Mouse (Mus musculus) Patski (cell line): Measurements from ENCODE around the gene Prss48. TPM values are rescaled to one million over a fixed set of nuclear protein-coding genes. Genes with fewer than 3 reads are reported as not detected.

Experiments
- ATAC-seq: fragments of 100-300 bp; one replicate; pipeline ENCODE4 v1.8.0; 2021
- CTCF ChIA-PET: fragments of 350-600 bp; sonication (Branson Sonifier 250); formaldehyde crosslinking; loops from one replicate; lab custom pipeline; 2022; ENCODE audit warnings: inconsistent platforms; lab: Charles Lee
- POLR2A ChIA-PET: fragments of 350-600 bp; sonication (Branson Sonifier 250); formaldehyde crosslinking; loops from one replicate; lab custom pipeline; 2022; ENCODE audit warnings: antibody characterized with exemption, inconsistent platforms; lab: Charles Lee
- DNase-seq: peaks from one replicate; pipeline ENCODE4 v3.0.0-alpha.2; 2011; ENCODE audit warnings: low read depth, low spot score
- H3K27me3 ChIP-seq: fragments of 371-371 bp; one replicate; pipeline ENCODE4 v1.5.1; 2021
- CTCF ChIP-seq: fragments of 100-300 bp; IDR thresholded peaks from one replicate; pipeline ENCODE4 v1.5.1; 2021
- in situ Hi-C: fragments of 300-500 bp; cut with MboI; formaldehyde crosslinking; loops from 3 replicates; pipeline ENCODE4 v1.11.1; 2018; ENCODE audit warnings: low pct_unique_long_range_greater_than_20kb, mixed read lengths
- polyA plus RNA-seq: library from polyadenylated mRNA; unstranded; gene quantifications from one replicate; pipeline ENCODE4 v1.2.3, GENCODE M21; 2021

The Prss48 gene
- polyA plus RNA-seq, 1 experiment from 2014 or later, result not detected

DNA sequence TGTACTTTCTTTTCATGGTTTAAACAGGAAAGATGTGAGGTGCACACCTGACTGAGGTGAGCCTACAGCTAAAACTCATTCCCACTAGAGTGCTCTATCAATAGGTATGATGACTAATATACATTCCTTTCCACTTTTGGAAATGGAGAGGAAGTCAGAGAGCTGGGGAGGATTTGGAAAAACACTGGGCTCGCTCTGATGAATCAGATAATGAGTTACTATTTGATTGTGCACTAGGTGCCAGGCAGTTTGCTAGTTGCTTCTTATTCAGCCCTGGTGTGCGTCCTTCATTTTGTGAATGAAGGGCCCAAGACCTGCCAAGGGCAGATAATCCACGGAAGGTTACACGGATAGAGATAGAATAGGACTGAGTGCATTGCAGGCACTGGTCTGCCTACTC, 22.3 kb downstream of the Prss48 start:
- in situ Hi-C loops, result no loop called here
- no peaks in the 10 kb centered on the region for H3K27me3 ChIP-seq
- POLR2A ChIA-PET, result interaction anchor here (0.7 kb wide), 1 partner anchor 50 kb away, joined by 3 read pairs; no protein-coding TSS in a partner anchor
- no peak for TF ChIP-seq CTCF
- CTCF ChIA-PET, result interaction anchor here (1.2 kb wide), 1 partner anchor 9 kb away, joined by 4 read pairs; the partner anchor contains the start of gene Sh3d19
- ATAC-seq (peak; percentile 68), DNase-seq (peak; percentile 70)

DNA sequence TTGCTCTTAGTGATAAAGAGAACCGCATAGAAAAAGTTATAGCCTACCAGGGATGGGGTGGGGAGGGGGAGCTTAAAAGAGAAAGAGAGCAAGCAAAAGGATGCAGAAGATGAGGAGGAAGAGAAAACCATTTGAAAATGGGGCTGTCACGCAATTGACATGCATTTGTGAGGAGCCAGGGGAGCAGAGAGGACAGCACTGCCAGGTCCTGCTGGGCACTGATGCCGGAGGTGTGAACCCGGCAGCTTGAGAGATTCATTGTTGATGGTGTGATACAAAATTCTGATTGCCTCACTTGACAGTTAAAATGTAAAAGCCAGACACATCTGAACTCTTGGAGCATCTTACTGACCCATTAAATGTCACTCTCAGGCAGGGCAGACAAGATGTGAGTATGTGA, 27.8 kb downstream of the Prss48 start:
- no peak for TF ChIP-seq CTCF
- in situ Hi-C loops, result no loop called here
- DNase-seq, result no peak
- POLR2A ChIA-PET, result interaction anchor here (0.7 to 1.1 kb wide), 2 partner anchors 18 to 168 kb away, joined by 4 read pairs; no protein-coding TSS in a partner anchor
- no peak for ATAC-seq
- CTCF ChIA-PET, result no interaction called here
- H3K27me3 ChIP-seq, result no peaks in the 10 kb centered on the region

DNA sequence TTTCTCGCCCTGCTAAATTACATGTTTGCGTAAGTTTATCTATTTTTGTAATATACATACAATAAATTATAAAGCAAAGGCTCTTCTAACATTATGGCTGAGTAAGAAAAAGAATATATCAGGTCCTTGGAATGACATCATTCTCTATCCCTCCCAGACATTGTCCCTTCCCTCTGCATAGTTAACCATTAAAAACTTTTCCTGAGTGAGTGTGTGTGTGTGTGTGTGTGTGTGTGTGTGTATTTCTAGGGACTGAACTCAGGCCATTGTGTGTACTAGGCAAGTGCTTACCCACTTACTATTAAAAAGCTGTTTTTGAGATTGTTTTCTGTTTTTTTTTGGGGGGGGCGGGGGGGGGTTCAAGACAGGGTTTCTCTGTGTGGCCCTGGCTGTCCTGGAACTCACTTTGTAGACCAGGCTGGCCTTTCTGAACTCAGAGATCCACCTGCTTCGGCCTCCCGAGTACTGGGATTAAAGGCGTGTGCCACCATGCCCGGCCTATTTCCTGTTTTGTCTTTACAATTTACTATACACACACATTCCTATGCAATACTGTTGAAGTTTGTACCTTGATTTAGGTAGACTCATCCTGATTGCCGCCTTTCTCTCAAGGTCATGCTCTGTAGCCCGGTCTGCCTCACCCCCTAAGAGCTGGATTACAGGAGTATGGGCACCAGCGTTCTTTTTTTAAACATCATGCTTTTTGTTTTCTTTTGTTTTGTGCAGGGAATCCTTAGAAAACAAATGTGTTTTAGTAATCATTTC, 28.7 kb downstream of the Prss48 start:
- ChIA-PET POLR2A (interaction anchor here (1.1 kb wide), 1 partner anchor 19 kb away, joined by 4 read pairs; no protein-coding TSS in a partner anchor), CTCF (interaction anchor here (1.2 kb wide), 1 partner anchor 12 kb away, joined by 3 read pairs; no protein-coding TSS in a partner anchor)
- ATAC-seq, result no peak
- peak; percentile 37 for DNase-seq
- in situ Hi-C loops, result no loop called here
- TF ChIP-seq CTCF, result no peak
- no peaks in the 10 kb centered on the region for H3K27me3 ChIP-seq

DNA sequence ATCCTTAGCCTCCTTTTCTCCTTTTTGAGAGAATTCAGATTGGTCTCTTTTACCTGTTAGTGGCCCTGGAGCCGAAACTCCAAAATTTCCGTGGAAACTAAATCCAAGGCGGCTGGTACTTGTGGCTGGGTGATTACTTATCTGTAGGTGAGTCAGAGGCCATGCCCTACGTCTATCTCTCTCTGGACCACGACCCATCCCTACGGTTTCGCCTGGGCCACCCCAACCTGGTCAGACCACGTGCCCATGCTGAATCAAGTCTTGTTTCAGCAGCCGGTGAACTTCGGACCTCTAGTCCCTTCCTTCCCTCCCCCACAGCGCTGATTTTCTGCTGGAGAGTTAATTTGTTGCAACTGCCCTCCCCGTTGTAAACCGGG, 30.7 kb downstream of the Prss48 start:
- DNase-seq, result no peak
- in situ Hi-C loops, result no loop called here

DNA sequence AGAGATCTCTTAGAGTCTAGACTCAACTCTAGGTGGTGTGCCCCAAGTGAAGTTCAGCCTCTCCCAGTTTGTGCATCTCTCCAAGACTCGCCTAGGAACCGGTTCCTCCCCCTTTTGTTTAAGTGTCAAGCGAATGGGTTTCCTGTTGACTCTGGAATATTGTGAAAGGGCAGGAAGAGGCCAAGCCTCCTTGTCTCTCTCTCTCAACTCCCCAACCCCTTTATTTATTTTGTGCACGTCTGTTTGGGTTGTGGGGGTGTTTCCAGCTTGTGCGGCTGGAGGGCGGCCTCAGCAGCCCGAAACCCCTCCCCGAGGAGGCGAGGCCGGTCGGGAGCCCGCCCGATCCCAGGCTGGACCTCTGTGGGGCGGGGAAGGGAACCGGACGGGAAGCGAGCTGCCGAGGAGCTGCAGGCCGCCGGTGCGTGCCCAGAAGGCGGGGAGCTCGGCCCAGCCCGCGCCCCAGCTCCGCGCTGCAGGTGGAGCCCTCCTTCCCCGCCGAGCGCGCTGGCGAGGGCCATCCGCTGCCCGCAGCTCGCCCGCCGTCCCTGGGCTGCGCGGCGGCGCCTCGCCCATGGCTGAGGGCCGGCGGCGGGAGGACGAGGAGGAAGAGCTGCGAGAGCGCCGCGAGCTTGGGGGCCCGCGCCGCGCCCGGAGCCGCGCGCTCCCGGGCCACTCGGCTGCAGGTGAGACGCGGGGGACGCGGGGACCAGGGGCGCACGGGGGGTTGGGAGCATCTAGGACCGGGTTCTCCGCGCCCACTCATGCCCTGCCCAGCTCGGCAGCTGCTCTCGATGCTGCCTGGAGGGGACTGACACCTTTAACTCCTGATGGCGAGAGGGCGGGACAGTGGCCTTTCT, 31.3 kb downstream of the Prss48 start, which contains the start of gene Sh3d19:
Gene Sh3d19 (plus strand): TSS at position 368 of the 857 bp plus-strand sequence.
- in situ Hi-C loops, result no loop called here
- ATAC-seq (peak; percentile 89), DNase-seq (peak; percentile 46)
- no peaks in the 10 kb centered on the region for H3K27me3 ChIP-seq
- ChIA-PET POLR2A (interaction anchor here (0.6 to 1.2 kb wide), 2 partner anchors 46 to 59 kb away, joined by 3 read pairs; no protein-coding TSS in a partner anchor), CTCF (interaction anchor here (0.9 to 2.0 kb wide), 3 partner anchors 8 to 53 kb away, joined by 3 to 5 read pairs (median 4); no protein-coding TSS in a partner anchor)
- no peak for TF ChIP-seq CTCF

More for the DNA sequence above, 30.7 kb downstream of the Prss48 start:
- no peaks in the 10 kb centered on the region for H3K27me3 ChIP-seq
- POLR2A ChIA-PET, result interaction anchor here (0.7 to 1.2 kb wide), 3 partner anchors 13 to 1551 kb away, joined by 3 read pairs; no protein-coding TSS in a partner anchor
- ATAC-seq, result peak; percentile 17
- TF ChIP-seq CTCF, result no peak
- CTCF ChIA-PET, result interaction anchor here (1.1 to 2.0 kb wide), 2 partner anchors 9 to 47 kb away, joined by 5 read pairs; no protein-coding TSS in a partner anchor

DNA sequence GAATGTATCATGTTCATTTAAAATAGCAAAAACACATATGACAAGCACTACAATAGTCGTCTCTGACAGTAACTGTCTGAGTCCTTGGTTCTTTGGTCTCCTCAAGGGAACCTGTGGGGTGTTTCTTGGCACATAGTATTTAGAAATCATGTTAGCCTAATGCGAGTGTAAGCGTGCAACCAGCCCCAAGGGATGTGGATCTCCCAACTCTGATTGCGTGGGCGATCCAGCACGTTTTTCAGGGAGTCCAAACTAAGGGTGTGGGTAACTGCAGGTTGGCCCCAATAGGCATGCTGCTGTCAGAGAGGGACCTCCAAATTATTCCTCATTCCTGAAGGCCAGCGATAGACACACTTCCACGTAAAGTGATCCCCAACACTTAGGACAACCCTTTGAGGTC, 33.3 kb downstream of the Prss48 start:
- H3K27me3 ChIP-seq, result no peaks in the 10 kb centered on the region
- ChIA-PET CTCF (no interaction called here), POLR2A (interaction anchor here (1.0 kb wide), 1 partner anchor 26 kb away, joined by 3 read pairs; no protein-coding TSS in a partner anchor)
- DNase-seq (no peak), ATAC-seq (no peak)
- no peak for TF ChIP-seq CTCF
- in situ Hi-C loops, result no loop called here

DNA sequence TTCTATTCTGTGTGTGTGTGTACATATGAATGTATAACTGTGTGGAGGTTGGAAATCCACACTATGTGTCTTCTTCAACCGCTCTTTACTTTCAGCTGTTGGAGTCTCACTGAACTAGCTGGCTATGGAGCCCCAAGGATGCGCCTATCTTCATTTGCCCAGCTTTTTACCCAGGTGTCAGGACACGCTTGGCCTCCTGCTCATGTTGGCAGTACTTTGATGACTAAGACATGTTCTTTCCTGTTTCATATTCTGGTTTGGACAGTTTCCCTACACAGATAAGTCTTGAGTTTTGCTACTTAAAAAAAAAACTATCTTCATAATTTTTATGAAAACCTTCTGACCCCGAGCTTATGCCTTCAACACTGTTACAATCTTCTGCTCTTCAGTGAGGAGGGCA, 36.8 kb downstream of the Prss48 start:
- no peak for ATAC-seq
- CTCF ChIA-PET, result interaction anchor here (0.8 to 1.0 kb wide), 2 partner anchors 23 to 42 kb away, joined by 3 read pairs; no protein-coding TSS in a partner anchor
- no peaks in the 10 kb centered on the region for H3K27me3 ChIP-seq
- in situ Hi-C loops, result no loop called here
- DNase-seq, result no peak
- POLR2A ChIA-PET, result no interaction called here
- no peak for TF ChIP-seq CTCF

DNA sequence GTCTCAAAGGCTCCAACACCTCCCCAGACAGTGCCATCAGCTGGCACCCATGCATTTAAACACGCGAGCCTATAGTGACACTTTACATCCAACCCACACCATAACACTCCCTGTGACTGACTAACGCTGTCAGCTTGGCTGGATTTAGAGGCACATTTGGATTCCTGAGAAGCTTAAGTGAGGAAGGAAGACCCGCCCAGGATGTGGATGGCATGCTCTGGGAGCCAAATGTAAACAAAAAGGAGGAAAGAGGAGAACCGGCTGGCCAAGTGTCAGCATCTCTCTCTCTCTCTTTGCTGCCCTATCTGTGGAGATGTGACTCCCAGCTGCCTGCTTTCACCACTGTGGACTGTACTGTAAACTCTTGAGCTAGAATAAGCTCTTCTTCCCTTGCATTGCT, 41.2 kb downstream of the Prss48 start:
- no peaks in the 10 kb centered on the region for H3K27me3 ChIP-seq
- POLR2A ChIA-PET, result no interaction called here
- no peak for ATAC-seq
- DNase-seq, result no peak
- CTCF ChIA-PET, result interaction anchor here (0.8 to 2.5 kb wide), 4 partner anchors 12 to 44 kb away, joined by 3 to 7 read pairs (median 4); no protein-coding TSS in a partner anchor
- in situ Hi-C loops, result no loop called here
- no peak for TF ChIP-seq CTCF

DNA sequence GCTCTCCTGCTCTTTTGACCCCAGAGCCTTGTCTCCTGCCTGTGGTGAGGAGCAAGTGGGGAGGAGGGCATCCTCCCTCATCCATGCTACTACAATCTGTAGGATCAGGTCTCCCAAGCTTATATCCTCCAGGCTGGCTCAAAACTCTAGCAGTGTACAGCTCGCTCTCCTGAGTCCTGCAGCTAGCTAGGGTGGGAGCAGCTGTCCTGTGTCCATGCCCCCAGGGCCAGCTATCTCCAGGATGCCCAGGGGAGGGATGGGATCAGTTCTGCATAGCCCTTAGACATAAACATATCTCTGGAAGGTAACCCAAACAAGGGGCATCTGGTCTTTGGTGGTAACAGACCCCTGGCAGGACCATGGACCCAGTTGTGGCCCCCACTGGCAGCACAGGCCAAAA, 42.6 kb downstream of the Prss48 start:
- DNase-seq, result no peak
- no peaks in the 10 kb centered on the region for H3K27me3 ChIP-seq
- in situ Hi-C loops, result no loop called here
- no peak for TF ChIP-seq CTCF
- ChIA-PET CTCF (interaction anchor here (1.1 to 1.5 kb wide), 2 partner anchors 26 to 28 kb away, joined by 3 to 4 read pairs; no protein-coding TSS in a partner anchor), POLR2A (interaction anchor here (1.3 kb wide), 1 partner anchor 13 kb away, joined by 3 read pairs; no protein-coding TSS in a partner anchor)
- ATAC-seq, result peak; percentile 12

DNA sequence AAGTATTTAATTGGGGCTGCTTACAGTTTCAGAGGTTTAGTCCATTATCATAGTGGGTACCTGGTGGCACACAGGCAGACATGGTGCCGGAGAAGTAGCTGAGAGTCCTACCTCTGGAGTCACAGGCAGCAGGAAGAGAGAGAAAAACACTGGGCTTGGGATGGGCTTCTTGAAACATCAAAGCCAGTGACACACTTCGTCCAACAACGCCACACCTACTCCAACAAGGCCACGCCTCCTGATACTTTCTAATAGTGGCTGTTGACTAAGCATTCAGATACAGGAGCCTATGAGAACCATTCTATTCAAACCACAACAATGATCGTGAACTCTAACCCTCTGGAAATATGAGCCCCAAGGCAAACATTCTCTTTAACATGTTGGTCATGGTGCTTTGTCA, 46.6 kb downstream of the Prss48 start:
- no peak for ATAC-seq
- no peak for TF ChIP-seq CTCF
- in situ Hi-C loops, result no loop called here
- DNase-seq, result no peak
- ChIA-PET POLR2A (no interaction called here), CTCF (no interaction called here)
- H3K27me3 ChIP-seq, result no peaks in the 10 kb centered on the region
